Mouse (Mus musculus) kidney, adult 2 months (tissue): Measurements from ENCODE around the gene Sik3.

Experiments used
- CTCF ChIP-seq: fragments of 200-500 bp; conservative IDR thresholded peaks from 2 replicates; pipeline ENCODE4 v1.5.1; 2011; ENCODE audit warnings: low read depth, mild to moderate bottlenecking, control low read depth, low read length, moderate library complexity, mixed read lengths; ENCODE audit not compliant: insufficient read depth, insufficient read length
- POLR2A ChIP-seq: fragments of 200-500 bp; IDR thresholded peaks from one replicate; pipeline ENCODE4 v1.6.1; 2011; ENCODE audit warnings: low read depth, low read length, control low read depth

DNA sequence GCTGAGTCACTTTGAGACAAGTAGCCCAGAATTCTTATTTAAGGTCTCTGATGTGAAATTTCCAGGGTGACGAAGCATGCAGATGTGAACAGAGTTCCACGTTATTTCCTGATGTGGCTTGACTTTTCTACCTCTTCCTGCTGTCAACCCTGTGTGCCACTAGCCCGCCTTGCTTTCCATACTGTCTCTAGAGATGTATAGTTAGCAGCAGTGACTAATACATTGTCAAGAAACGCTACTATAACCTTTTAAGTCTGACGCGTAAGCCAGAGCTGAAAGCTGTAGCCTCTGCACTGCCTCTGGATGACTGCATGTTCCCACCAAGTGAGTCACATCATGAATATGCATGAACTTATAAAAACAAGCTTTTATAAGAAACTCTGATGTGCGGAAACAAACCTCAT lies 70.9 kb downstream of the Sik3 start:
- TF ChIP-seq POLR2A: no peak
- TF ChIP-seq CTCF: no peak
